Mouse (Mus musculus) bone marrow macrophage, adult 2 months (primary cell): Measurements from ENCODE around the gene Hap1. TPM values are rescaled to one million over a fixed set of nuclear protein-coding genes. Genes with fewer than 3 reads are reported as not detected.
"Not testable (repeated sequence)": the region's sequence is repeated elsewhere in the genome, so short reads cannot be mapped to it uniquely, and the experiment has no call there.

Experiments used
- H3K27ac ChIP-seq: 2 replicates; pipeline ENCODE4 v1.5.1; 2012; ENCODE audit warnings: low read depth, low read length; ENCODE audit not compliant: insufficient read depth
- H3K4me1 ChIP-seq: 2 replicates; pipeline ENCODE4 v1.6.1; 2012; ENCODE audit warnings: low read length; ENCODE audit not compliant: control insufficient read depth, insufficient read depth
- H3K4me3 ChIP-seq: 2 replicates; pipeline ENCODE4 v1.5.1; 2012; ENCODE audit warnings: mild to moderate bottlenecking, low read length, moderate library complexity; ENCODE audit not compliant: insufficient read depth
- CTCF ChIP-seq: IDR thresholded peaks from 2 replicates; pipeline ENCODE4 v1.5.1; 2012; ENCODE audit warnings: low read depth, mild to moderate bottlenecking, low read length, moderate library complexity
- POLR2A ChIP-seq: IDR thresholded peaks from 2 replicates; pipeline ENCODE4 v1.6.1; 2012; ENCODE audit warnings: mild to moderate bottlenecking, low read depth, low read length, borderline replicate concordance
- polyA plus RNA-seq: library from polyadenylated mRNA; stranded (reverse); fragments of >200 nt; gene quantifications from 2 replicates; pipeline ENCODE4 v1.2.4, GENCODE M21; 2012; ENCODE audit not compliant: missing spikeins, insufficient read depth, insufficient read length

The Hap1 gene
- polyA plus RNA-seq, 1 experiment = 0.68 TPM

- no peak overlapping the region for H3K4me3 ChIP-seq
- H3K27ac ChIP-seq = no peak overlapping the region
- H3K4me1 ChIP-seq = peaks cover 14% of the 10 kb centered on the region
These were observed 22.1 kb upstream of the Hap1 start for GRCm38 (mm10) chr11:100377989-100378388.

GRCm38 (mm10) chr11:100376746-100377389 lies 20.9 kb upstream of the Hap1 start:
- no peak overlapping the region for H3K4me3 ChIP-seq
- H3K4me1 ChIP-seq = peaks cover 14% of the 10 kb centered on the region
- TF ChIP-seq POLR2A (no peak), CTCF (no peak)
- H3K27ac ChIP-seq = no peak overlapping the region

More at GRCm38 (mm10) chr11:100377989-100378388, 22.1 kb upstream of the Hap1 start:
- TF ChIP-seq CTCF = no peak
- TF ChIP-seq POLR2A = no peak

GRCm38 (mm10) chr11:100376005-100376404 lies 20.1 kb upstream of the Hap1 start:
- H3K4me3 ChIP-seq = no peak overlapping the region
- peaks cover 14% of the 10 kb centered on the region for H3K4me1 ChIP-seq
- H3K27ac ChIP-seq = no peak overlapping the region
- TF ChIP-seq POLR2A = no peak
- TF ChIP-seq CTCF = no peak

GRCm38 (mm10) chr11:100375127-100375526 lies 19.2 kb upstream of the Hap1 start:
- H3K27ac ChIP-seq = no peak overlapping the region
- H3K4me1 ChIP-seq = peaks cover 16% of the 10 kb centered on the region
- TF ChIP-seq POLR2A = no peak
- TF ChIP-seq CTCF = no peak
- H3K4me3 ChIP-seq = no peak overlapping the region

GRCm38 (mm10) chr11:100371981-100372558 lies 16.1 kb upstream of the Hap1 start:
- no peak overlapping the region for H3K4me3 ChIP-seq
- TF ChIP-seq CTCF = no peak
- no peak for TF ChIP-seq POLR2A
- H3K27ac ChIP-seq = no peak overlapping the region
- H3K4me1 ChIP-seq = peaks cover 13% of the 10 kb centered on the region

GRCm38 (mm10) chr11:100369822-100370221 lies 13.9 kb upstream of the Hap1 start:
- H3K4me1 ChIP-seq = peaks cover 13% of the 10 kb centered on the region
- no peak overlapping the region for H3K4me3 ChIP-seq
- H3K27ac ChIP-seq = no peak overlapping the region
- TF ChIP-seq CTCF (no peak), POLR2A (no peak)

GRCm38 (mm10) chr11:100369145-100369544 lies 13.2 kb upstream of the Hap1 start:
- TF ChIP-seq POLR2A (no peak), CTCF (no peak)
- Histone ChIP-seq H3K27ac (no peak overlapping the region), H3K4me1 (peaks cover 13% of the 10 kb centered on the region), H3K4me3 (no peak overlapping the region)

GRCm38 (mm10) chr11:100362979-100363562 lies 7.1 kb upstream of the Hap1 start:
- Histone ChIP-seq H3K27ac (no peak overlapping the region), H3K4me1 (no peaks in the 10 kb centered on the region), H3K4me3 (no peak overlapping the region)
- TF ChIP-seq CTCF (peak; percentile 48), POLR2A (no peak)

GRCm38 (mm10) chr11:100362209-100362978 lies 6.5 kb upstream of the Hap1 start:
- TF ChIP-seq CTCF = peak; percentile 85
- no peak for TF ChIP-seq POLR2A
- Histone ChIP-seq H3K27ac (no peak overlapping the region), H3K4me1 (no peaks in the 10 kb centered on the region), H3K4me3 (no peak overlapping the region)

GRCm38 (mm10) chr11:100361059-100361458 lies 5.1 kb upstream of the Hap1 start:
- not testable (repeated sequence) for H3K4me1 ChIP-seq, H3K27ac ChIP-seq, H3K4me3 ChIP-seq

GRCm38 (mm10) chr11:100360175-100360574 lies 4.2 kb upstream of the Hap1 start:
- H3K4me3 ChIP-seq = no peak overlapping the region
- no peak overlapping the region for H3K27ac ChIP-seq
- no peaks in the 10 kb centered on the region for H3K4me1 ChIP-seq
- TF ChIP-seq POLR2A (no peak), CTCF (no peak)
